13 mouse cellular contexts compared by ENCODE assay signal in the genomic region with DNA sequence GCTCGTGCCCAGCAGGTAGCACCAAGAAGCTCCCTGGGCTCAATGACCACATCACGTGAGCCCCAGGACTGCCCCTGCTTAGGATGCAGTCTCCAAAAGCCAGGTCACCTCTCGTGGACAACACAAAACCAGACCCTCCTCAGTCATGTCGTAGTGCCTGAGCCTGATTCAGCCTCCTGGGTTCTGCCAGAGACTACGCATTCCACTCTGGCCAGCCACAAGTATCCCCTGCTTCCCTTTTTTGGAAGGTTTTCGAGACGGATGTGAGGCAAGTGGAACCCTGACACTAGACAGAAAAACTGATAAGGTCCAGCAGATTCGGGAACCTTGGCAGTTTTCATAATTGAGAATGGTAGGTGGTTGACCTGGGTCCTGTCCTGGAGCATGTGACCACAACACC.
"Had no signal": no experiment of that assay in that cellular context is flagged by ENCODE, and none has a peak within 500 bp of the region (broad histone marks: within the 10 kb centered on the region; RNA-seq: fewer than 3 reads in every experiment).

No protein-coding gene starts in this region.

- H3K9me3 ChIP-seq: liver, embryonic 15.5 days; midbrain, embryonic 13.5 days; midbrain, embryonic 15.5 days; neural tube, embryonic 12.5 days; stomach, embryonic 15.5 days had no signal

- ATAC-seq: liver, postnatal 0 days; midbrain, embryonic 13.5 days; midbrain, embryonic 15.5 days had no signal

- H3K4me3 ChIP-seq: liver, embryonic 15.5 days; midbrain, embryonic 13.5 days; midbrain, embryonic 15.5 days; neural tube, embryonic 12.5 days; stomach, embryonic 15.5 days had no signal

- H3K36me3 ChIP-seq: liver, embryonic 15.5 days; midbrain, embryonic 13.5 days; midbrain, embryonic 15.5 days; neural tube, embryonic 12.5 days; stomach, embryonic 15.5 days had no signal

- DNase-seq: liver, postnatal 0 days; lung, embryonic 14.5 days; lung, postnatal 10 days; lung, postnatal 4 days; right cerebral cortex, postnatal 14 days; thymus, adult 2 months; thymus, postnatal 25 days; thymus, postnatal 4 days had no signal

- H3K27me3 ChIP-seq: midbrain, embryonic 15.5 days; neural tube, embryonic 12.5 days; stomach, embryonic 15.5 days had no signal

- H3K27ac ChIP-seq: liver, embryonic 15.5 days; midbrain, embryonic 13.5 days; midbrain, embryonic 15.5 days; neural tube, embryonic 12.5 days had no signal

- H3K4me1 ChIP-seq: liver, embryonic 15.5 days had no signal
